Mouse (Mus musculus): ENCODE measurements around the gene Mars2.
A peak's percentile ranks its signal among the peaks of the same experiment; 100 is the strongest.

Gene Mars2

DNA sequence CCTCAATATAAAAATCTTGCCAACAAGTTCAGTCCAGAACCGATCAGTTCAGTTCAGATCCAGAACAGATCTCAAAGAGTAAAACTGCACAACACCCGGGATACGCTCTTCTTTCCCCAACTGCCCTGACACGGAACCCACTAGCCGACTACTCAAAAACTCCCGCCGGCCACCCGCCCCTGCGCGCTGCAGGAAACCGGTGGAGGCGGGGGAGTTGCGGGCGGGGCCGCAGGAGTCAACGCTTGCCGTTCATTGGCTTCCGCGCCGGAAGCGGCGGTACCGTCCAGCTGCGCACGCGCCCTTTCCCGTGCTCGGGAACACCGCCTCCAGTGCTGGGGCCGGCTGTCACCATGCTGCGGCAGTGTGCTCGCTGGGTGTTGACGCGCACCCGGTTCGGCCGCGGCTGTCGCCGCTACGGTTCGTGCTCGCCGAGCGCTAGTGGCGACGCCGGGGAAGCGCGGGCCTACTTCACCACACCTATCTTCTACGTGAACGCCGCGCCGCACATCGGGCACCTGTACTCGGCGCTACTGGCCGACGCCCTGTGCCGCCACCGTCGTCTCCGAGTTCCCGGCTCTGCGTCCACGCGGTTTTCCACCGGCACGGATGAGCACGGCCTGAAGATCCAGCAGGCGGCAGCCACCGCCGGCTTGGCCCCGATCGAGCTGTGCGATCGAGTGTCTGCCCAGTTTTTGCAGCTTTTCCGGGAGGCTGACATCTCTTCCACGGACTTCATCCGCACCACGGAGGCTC, at the start of gene Mars2:
Mars2 (plus strand) TSS at position 288 of the 753 bp plus-strand sequence.
- peak; percentile 90 for DNase-seq (ENCODE audit: low spot score)

DNA sequence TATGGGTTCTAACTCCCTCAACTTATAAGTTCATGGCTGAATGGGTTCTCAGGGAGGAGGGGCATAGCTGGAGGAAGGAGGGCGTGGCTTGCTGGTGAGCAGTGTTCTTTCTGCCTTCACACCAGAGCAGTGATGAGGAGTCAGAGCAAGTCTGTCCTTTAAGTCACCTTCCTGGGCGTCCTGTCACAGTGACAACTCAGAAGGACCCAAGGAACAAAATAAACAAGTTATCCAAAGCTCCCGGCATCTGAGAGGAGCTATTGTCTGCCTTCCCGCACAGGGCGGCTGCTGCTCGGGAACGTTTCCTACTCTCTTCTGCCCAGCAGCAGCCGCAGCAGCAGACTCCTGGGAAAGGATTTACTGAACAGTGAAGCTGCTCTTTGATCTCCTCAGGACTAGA, 45.0 kb upstream of the Mars2 start:
- DNase-seq (ENCODE audit: low spot score): no peak

DNA sequence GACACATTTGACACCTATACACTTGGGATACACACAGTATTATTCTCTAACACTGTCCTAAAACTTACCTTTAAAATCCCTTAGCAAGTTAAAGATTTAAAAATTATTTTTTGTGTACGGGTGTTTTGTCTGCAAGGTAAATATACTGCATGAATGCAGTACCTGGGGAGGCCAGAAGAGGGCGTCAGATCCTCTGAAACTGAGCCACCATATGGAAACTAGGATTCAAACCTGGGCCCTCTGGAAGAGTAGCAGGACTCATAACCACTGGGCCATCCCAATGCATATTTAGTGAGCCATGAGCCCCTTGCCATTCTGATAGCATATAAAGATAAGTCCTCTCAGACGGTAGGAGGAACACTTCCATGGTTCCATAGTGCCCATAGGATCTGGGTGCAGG, 44.2 kb upstream of the Mars2 start:
- no peak for DNase-seq (ENCODE audit: low spot score)

DNA sequence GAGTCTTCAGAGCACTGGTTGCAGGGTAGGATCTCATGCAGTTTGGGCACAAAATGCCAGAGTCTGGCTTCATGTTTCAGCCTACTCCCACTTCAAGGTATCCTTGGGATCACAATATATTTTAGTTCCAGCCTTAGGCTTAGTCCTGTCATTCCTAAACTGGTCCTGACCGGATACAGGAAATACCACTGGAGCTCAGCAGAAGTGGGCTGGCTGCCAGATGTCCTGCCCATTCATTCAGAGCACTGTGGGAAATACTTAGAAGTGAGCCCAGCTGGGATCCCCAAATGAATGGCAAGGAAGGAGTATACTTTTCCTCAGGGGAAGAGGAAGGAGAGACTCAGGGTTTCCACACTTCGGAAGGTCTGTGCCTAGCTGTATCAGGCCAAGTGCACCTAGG, 43.7 kb upstream of the Mars2 start:
- no peak for DNase-seq (ENCODE audit: low spot score)

DNA sequence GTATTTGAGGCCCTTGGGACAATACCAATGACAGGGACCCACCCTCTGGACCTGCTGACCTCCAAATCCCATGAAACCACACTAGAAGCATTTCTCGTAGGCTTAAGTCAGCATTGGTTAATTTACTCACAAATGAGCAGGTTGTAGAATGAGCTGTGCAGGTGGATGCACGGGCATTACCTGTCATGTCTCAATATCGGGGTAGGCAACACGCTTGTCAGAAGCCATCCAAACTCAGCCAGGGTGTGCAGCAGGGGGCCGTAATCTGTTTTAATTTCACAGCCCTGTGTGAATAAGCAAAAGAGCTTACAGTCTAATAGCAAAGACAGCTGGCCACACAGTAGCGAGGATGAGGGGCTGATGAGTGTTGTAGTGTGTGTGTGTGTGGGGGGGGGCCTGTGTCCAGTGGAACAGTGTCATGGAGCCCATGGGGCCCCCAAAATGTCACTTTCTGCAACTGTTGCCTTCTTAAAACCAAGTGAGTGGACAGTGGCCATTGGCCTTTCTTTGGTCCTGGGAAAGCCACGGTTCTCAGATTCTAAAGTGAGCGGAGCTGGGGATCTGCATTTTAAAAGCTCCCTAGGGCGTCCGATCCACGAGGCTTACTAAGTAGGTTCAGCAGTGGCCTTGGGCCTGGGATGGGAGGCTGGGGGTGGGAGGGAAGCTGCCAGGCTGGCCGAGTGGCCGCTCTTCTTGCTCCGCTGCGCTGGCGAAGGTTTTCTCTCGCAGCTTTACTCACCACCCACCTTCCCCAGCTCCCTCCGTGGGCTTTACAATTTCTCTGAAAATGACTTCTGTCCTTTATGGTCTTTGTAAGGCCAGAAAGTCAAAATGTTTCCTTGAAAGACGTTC, 42.7 kb upstream of the Mars2 start:
- no peak for DNase-seq (ENCODE audit: low spot score)

DNA sequence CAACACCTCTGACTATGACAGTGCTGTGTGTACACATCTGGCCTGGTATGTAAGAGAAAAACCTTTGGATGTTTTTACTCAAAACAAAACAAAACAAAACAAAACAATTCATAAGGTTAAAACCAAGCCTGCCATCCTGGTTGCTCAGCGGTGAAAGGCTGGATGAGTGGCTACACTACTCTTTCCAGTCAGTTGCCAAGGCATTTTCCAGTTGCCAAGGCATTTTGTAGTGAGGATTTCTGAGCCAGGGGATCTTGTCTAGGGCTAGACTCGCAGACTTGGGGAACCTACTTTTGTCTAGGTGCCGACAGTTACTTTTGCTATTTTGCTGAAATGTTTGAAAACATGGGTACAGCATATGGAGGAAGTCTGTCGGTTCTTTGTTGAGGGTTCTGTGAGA, 42.0 kb upstream of the Mars2 start:
- DNase-seq (ENCODE audit: low spot score): no peak

DNA sequence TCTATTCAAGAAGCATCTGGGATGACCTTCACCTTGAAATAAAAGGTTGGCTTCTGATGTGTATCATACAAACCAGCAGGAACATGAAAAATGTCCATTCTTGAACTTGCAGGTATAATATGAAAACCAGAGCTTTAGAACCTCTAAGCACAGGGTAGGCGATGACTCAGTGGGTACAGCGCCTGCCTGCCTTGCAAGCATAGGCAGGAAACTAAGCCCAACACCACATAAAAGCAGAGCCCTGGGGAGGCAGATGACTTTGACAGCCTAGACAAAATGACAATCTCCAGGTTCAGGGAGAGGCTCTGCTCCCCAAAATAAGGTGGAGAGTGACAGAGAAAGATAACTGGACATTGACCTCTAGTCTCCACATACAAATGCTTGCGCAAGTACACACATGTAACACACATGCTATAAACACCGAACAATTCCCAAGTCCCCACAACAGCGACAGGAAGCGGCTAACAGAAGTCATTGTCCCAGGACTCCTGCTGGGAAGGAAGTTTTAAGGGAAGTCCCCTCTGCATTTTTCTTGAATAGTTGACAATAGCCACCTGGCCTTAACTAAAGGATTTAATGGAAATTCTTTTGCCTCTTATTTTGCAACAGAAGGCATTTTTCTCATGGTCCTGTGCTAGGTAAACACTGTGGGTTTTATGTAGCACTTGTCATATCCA, 40.5 kb upstream of the Mars2 start:
- DNase-seq (ENCODE audit: low spot score): no peak

DNA sequence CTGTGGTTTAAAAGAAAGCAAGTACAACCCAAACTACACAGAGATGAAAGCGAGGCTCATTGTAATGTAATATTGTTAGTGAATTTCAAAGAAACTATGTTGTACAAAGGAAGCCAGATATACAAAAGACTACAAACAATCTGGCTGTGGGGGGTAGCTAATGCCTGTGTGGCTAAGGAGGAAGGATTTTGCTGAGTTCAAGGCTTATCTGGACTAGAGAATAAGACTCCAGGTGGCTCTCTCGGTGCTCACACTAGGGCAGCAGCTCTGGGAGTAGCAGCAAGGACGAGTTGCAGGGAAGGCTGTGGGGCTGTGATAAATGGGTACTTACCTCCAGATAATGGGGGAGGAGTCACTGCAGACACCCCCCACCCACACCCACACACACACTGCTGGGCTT, 38.3 kb upstream of the Mars2 start:
- DNase-seq (ENCODE audit: low spot score): no peak

DNA sequence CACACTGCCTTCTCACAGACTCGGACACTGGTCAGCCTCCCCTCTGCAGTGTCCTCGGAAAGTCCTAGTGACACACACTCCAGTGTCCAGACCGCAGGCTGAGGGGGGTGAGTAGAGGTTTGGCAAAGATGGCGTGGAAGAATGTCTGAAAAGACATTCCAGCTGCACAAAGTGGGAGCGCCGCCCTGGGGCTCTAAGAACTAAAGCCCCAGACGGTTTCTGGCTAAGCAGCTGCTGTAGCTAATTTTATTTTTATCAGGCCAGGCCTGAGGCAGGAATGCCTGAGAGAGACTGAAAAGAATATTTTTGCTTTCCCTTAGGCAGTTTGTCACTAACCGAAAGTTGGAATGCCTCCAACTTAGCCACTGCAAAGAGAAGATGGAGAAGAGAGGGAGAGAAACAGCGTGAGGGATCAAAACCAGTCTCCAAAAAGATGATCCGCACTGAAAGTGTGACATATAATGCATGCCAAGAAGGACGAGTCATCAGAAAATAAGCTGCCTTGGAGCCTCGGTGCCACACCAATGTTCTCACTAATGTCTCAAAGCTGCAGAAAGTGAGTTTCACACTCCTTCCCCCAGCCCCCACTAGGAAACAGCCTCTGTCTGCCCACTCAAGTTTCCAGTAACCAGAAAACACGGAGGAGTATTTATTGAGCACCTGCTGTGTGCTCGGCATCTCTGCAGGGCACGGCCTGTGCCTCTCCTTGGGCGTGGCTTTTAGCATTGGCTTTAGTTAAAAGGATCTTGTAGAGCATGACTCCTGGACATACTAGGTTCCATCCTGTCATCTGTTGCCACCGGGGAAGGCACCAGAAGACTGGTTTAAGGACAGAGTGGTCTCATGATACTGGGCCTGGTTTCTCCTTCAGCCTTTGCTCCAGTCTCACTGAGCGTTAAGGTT, 34.9 kb upstream of the Mars2 start:
- peak; percentile 25 for DNase-seq (ENCODE audit: low spot score)

DNA sequence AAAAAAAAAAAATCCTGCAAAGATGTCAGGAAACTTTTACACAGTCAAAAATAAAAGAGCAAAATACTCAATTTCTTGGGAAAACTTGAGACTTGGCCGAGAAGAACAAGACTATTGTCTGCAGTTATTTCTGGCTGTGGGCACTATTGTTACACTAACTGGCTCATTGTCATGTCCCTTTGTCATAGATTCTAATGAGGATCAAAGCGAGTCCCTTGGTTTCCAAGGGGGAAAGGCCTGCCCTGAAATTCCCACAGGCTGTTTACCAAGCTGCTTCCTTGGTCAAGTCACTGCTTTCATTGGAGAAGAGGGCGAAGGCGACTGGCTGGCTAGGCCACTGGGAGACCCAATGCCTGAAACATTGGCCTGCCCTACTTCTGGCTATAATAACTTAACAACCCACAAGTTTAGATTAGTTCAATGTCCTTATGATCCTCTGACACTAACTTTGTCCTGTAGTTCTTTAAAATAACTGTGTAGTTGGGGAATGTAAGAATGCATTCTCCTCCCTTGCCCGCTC, 31.1 kb upstream of the Mars2 start:
- DNase-seq (ENCODE audit: low spot score): no peak

DNA sequence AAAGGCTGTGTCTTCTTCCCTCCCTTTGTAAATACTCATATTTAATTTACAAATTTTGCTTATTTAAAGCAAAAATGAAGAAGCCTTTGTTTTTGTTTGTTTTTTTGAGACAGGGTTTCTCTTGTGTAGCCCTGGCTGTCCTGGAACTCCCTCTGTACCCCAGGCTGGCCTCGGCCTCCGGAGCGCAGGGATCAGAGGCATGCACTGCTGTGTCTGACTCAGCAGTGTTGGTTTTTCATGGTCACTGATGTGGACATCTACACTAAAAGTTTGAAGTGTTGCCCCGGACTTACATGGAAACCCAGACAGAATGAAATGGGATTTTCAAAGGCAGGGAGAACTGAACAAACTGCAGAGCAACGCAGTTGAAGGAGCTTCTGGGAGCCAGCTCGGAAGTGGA, 29.4 kb upstream of the Mars2 start:
- no peak for DNase-seq (ENCODE audit: low spot score)

DNA sequence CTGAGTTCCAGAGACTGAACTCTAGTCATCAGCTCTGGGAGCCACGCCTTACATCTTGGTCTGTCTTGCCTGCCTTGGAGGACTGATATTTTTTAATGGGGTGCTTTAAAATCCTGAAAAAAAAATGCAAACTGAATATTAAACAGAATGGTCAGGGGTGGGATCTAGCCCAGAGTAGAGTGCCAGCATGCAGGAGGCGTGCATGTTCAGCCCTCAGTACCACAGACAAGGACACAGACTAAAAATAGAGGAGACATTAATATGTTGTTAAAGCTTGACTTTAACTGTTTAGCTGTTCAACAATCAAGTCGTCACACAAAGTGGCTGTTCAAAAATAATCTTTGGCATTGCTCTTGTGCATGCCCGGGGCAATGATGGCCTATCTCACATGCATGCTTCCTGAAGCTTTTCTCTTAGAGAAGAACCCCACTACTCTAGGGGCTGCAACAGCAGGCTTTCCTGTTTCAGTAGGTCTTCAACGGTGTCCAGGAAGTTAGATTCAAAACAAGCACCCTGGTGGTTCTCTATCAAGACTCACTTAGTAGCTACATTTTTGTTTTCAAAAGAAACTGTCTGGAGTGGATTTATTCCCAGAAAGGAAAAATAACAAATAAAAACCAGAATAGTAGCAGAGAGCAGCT, 28.4 kb upstream of the Mars2 start:
- DNase-seq (ENCODE audit: low spot score): no peak

DNA sequence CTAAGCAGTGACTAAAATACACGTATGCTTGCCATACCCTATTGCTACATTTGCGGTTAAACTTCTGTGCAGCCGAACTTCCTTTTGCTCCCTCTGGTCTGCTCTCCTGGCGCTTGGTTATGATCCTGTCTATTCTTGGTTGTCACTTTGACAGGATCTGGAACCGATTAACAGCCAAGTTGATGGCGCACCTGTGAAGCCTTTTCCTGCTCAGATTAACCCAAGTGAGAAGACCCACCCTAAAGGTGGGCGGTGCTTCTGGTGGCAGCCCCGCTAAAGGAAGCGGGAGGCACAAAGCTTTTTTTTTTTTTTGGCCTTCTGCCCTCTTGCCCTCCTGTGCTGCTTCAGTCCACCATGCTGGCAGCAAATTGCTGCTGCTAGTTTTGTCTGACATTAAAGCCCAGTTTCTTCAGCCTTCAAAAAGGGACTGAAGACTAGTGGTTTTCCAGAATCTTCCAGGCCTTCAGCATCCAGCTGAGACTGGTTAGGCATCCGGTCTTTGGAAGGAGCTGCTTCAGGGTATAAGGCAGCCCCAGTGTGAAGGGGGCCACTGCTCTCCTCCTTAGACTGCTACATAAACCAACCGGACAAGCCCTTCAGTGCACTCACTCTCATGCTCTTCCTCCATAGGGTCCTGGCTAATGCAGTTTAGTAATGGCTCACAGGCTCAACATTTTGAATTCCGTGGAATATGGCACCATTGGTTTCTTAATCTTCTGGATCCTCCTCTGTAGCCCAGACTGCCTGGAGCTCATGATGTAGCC, 26.6 kb upstream of the Mars2 start:
- no peak for DNase-seq (ENCODE audit: low spot score)

DNA sequence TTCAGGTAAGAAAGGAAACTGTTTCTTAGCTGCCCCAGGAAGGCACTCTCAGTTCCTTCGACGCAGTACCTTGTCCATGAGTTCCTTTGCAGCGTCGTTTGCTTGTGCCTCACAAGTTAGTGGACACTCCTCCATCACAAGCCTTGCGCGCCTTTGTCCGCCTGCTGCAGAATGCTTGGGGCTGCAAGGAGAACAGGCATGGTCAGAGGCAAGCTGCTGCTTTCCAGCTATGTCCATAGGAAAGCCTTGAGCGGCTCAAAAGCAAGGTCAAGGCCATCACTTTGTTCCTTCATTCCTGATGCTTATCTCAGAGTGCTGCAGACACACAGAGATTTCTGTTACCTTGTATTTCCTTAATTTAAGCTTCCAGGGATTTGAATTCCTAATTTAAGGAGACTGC, 25.9 kb upstream of the Mars2 start:
- DNase-seq (ENCODE audit: low spot score): no peak

DNA sequence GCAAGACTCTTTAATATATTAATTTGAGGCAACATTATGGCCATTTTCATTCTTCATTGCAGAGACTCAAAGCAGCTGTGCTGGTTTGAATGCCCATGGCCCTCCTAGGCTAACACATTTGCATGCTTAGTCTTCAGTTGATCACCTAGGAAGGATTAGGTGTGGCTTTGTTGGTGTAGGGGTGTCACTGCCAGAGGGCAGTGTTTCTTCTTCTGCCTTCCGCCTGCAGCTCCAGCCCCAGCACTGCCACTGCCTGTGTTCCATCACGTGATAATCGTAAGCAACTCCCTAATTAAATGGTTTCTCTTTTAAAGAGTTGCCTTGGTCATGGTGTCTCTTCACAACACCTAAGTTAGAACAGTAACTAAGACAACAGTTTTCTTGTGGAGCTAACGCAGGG, 24.2 kb upstream of the Mars2 start:
- DNase-seq (ENCODE audit: low spot score): no peak

DNA sequence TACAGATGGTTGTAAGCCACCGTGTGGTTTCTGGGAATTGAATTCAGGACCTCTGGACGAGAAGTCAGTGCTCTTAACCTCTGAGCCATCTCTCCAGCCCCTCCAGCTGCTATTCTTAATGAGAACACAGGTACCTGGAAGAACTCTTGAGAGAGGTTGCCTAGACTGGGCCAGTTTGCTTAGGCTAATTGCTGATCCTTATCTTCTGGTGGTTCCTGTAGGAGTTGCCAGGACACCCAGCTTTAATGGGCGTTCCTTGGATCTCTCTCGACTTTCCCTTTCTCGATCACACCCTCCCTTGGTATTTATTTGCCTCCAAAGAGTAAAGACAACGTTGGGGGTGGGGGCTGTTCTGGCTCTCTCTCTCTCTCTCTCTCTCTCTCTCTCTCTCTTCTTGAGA, 23.5 kb upstream of the Mars2 start:
- no peak for DNase-seq (ENCODE audit: low spot score)

DNA sequence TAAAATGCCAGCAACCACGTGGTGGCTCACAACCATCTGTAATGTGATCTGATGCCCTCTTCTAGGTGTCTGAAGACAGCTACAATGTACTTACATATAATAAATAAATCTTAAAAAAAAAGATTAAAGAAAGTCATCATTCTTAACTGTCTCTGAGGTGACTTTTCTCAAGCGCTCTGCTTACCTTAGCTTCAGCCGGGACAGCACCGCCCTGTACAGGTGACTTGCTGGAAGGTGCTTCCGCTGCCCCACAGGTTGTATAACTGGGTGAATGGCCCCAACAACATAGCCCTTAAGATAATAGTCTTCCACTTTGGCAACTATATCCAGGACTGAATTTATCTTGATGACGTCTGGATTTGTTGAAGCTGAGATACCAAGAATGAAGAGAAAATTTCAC, 23.0 kb upstream of the Mars2 start:
- DNase-seq (ENCODE audit: low spot score): no peak

DNA sequence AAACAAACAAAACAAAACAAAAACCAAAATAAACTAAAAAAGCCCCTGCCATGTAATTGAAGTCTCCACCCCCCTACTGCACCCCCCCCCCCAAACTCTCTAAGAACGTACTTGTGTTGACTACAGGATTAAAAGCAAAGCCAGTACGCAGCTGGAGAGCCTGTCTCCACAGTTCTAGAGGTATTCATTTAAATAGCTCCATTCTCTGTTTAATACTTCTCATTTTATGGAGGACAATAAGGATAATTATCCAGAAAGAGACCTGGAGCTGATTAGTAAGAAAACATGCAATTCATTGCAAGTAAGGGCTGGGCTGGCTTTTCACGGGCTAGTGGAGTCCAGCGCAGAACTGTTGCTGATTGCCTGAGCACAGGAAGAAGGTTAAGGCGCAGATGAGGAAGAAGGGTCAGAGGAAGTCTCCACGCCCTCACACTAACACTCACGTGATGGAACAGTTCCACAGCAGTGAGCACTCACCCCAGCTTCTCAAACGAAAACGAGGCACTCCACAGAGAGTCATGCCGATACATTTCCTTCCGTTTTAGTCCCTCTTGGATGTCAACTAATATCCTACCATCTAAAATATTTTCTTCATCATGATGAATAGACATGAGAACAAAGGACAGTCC, 21.7 kb upstream of the Mars2 start:
- no peak for DNase-seq (ENCODE audit: low spot score)

DNA sequence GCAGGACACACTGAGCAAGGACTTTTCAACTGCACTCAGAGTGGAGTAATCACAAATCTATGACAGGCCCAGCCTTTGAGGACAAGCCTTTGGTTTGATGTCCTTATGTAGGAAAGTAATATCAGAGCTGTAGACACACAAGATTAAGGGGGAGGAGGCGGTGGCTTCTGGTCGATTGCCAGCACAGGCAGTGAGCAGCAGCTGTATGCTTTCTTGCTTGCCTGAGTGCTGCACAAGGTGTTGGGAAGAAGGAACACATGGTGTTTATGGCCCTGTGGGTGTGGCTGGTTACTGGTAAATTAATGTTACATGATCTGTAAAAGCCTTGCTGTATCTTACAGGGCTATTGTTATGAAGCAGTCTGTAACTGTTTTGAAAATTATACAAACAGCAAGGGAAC, 19.8 kb upstream of the Mars2 start:
- no peak for DNase-seq (ENCODE audit: low spot score)

DNA sequence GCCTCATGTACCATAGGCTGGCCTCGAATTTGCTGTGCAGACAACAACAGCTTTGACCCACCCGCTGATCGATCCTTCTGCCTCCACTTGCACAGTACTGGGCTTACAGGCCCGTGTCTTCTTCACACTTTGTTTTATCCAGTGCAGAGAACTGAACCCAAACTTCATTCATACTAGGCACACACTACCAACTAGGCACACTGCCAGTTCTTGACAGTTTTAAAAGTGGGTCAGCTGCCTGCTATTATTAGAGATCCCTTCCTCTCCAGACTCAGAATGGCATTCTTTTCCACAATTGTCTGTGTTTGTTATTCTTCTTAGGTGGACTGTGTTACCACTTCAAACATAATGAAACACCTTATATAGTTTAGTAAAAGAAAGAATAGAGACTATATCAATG, 15.6 kb upstream of the Mars2 start:
- DNase-seq (ENCODE audit: low spot score): no peak

All from ovary, postnatal 14 days (tissue).